Mouse (Mus musculus) adrenal gland (tissue): ENCODE measurements at regions not wholly inside any gene's neighbourhood (a gene's known extent, or its start where the extent isn't known, plus 50 kb on each side); places are given as distances from the start of the nearest gene placed in this dataset.

Experiments
- intact Hi-C: fragments of 180-260 bp; cut with DNase I; formaldehyde crosslinking; loops from one replicate; pipeline ENCODE4 v1.15.1; 2025

DNA sequence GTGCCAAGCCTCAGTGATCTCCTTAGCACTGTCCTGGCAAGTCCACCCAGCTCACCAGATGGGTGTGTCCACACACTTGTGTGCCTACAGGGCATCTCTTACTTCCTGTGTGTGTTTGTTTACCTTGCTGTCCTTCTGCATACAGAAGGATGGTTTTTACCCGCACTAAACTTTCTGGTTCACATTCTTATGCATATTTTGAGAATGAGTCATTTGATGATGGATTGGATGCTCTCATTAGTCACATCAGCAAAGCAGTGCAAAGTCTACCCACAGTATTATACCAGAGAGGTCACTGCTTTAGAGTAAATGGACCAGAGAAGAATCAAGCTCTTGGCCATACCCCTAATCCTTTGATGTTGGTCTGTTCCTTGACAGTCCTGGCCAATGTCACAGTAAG lies 308.5 kb upstream of the Adamts16 start:
- intact Hi-C loops, result no loop called here

DNA sequence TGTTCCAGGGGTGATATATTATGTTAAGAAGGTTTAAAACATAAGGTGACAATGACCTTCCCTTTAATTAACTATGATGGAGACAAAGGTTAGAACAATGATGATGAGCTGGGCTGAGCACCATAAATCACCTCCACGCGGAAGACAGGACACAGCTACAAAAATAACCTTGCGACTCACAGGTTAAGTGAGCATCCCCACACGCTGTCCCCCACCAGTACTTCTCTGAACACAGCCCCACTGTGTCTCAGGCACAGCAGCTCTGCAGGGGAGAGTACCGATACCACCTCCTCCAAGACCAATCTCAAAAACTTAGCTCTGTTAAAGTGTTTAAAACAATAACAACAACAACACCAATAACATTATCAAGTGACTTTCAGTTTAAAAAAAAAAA lies 307.7 kb upstream of the Adamts16 start:
- intact Hi-C loops, result no loop called here

- intact Hi-C loops, result no loop called here
Observed at GRCm38 (mm10) chr13:71148491-71149302, 307.1 kb upstream of the Adamts16 start.

- intact Hi-C loops, result no loop called here
Observed at GRCm38 (mm10) chr13:71146859-71147443, 305.3 kb upstream of the Adamts16 start.

- intact Hi-C loops, result no loop called here
Observed at GRCm38 (mm10) chr13:71138745-71139312, 297.2 kb upstream of the Adamts16 start.

DNA sequence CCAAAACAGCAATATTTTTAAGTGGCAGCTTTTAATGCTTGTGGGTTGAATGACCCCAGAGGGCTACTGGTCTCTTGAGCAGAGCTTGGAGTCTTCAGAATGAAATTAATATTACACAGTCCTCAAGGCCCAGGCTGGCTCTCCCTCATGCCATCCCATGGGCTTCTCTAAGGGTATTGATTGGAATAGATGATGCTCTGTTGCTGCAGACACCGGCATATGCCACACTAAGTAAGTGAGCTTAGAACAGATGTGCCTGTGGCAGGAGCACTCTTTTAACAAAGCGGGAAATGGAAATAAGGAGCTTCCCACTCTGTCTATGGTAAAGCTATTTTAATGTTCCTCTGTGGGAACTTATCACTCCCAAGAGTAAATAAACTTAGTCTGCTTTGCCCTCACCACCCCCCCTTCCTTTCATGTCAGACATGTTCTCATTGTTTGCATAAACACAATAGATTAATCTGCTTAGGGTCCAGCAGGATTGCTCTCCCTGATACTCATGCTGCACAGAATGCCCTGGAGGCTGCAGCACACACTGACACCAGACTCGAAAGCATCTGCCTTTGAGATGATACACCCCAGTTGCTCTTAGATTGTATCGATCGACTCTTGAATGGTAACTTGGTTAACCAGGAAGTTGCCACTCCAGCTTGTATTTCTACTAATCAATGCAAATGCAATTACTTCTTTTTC lies 294.5 kb upstream of the Adamts16 start:
- intact Hi-C loops, result no loop called here

DNA sequence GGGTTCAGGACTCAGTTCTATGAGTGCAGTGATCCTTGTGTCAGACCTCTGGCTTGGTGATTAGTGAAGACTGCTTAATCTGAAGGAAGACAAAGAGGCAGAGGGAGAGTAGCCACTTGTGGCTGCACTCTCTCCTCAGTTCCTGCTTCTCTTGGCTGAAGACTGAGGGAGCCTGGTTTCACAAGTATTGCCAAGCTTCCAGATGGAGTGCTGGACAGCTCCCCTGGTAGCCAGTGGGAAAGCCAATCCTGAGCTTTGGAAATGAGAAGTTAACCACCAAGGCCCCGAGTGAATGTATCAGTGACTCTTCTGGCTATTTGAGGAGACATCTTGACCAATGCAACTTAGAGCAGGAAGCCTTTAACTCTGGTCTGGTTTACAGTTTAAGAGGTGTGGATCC lies 279.9 kb upstream of the Adamts16 start:
- intact Hi-C loops, result no loop called here

- intact Hi-C loops, result loop anchor here (5.0 kb wide), 1 partner anchor 1924 kb away; no protein-coding TSS in a partner anchor
Observed at GRCm38 (mm10) chr13:71108175-71108574, 266.6 kb upstream of the Adamts16 start.

DNA sequence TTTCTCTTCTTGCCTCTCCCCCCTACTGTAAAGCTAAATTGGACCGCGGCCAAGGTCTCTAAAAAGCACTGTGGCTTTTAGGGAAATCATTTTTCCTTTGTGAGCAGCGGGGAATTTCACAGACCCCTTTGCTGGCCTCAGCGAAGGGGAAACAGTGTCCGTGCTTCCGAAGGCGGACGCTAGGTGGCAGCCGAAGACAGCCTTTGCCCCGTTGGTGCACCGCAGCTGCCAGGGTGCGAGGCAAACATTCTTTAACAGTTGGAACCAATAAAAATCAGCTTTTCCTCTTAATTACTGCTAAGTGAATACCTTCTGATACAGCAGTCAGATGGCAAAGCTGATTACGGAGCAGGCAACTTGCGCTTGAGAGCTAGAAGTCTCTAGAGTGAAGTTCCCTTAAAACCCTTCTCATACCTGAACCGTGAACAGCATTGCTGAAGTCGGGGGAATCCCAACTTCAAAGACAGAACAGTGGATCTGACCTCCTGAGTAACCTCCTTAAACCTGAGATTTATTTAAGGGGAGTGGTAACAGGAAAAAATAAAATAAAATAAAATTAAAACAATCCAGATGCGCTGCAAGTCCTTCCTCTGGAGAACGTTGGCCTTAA lies 263.7 kb upstream of the Adamts16 start:
- intact Hi-C loops, result loop anchor here (5.0 kb wide), 1 partner anchor 1927 kb away; no protein-coding TSS in a partner anchor

- intact Hi-C loops, result loop anchor here (5.0 kb wide), 1 partner anchor 1928 kb away; no protein-coding TSS in a partner anchor
Observed at GRCm38 (mm10) chr13:71104419-71105228, 263.0 kb upstream of the Adamts16 start.

DNA sequence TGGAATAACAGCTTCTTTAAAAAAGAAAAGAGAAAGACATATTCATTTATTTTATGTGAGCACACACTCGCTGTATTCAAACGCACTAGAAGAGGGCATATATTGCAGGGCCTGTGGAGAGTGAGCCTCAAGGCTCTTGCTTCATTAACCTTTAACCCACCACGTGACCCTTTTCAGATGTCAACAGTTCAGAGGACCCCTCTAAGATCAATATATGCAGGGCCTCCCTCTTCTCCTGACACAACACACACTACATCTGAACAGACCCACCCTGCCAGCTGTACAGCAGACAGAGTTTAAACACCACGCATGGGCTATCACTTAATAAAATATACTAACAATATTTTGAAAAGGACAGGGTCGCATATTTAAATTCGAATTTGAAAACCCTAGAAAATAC lies 242.7 kb upstream of the Adamts16 start:
- intact Hi-C loops, result no loop called here

DNA sequence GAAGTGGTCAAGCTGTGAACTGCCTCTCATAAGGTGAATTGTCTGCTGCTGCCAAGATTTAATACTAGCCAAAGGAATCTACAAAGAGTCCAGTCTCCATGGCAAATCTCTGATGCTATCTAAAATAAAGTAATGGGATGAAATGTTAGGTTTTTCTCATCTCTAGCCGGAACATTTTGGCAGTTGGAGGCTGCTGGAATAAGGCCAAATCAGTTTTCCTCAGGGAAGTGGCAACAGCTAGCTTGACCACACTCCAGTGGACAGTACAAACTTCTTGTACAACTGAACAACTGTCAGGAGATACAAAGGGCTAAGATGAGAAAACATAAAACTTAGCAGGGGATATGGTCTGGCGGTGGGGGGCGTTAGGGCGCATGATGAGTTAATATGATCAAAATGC lies 234.3 kb upstream of the Adamts16 start:
- intact Hi-C loops, result no loop called here

DNA sequence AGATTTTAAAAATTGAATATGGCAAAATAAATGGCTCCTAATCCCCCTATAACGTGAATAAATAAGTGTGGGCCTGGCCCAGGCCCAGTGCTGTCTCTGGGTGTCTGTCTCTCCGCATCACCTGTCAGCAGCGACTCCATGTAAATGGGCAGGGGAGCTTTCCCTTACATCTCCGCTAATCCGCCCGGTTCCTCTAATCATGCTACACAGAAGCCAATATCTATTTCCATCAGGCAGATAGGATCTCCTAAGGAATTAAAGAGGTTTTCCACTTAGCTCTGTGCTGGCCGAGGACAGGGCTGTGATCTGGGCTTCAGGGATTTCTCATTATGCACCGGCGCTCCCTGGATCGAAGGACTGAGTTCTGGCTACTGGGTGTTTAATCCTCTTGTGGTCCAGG lies 232.4 kb upstream of the Adamts16 start:
- intact Hi-C loops, result no loop called here

DNA sequence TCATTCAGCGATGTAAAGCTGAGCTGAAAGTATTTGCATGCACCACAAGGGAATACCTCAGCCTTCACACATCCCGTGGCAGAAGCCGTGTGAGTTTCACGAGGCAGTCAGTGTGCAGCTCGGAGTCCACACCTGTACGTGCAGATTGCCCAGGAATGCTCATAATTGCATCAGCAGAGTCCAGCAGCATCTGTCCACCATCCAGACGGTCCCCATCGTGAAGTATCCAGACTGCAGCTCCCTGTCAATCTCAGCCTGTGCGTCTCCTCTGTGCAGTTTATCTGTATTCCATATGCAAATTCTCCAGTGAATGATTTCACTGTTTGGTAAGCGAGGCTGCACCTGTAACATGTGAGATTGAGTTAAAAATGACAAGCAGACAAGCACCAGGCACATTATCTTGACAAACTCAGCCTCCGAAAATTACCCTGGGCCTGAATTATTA lies 227.2 kb upstream of the Adamts16 start:
- intact Hi-C loops, result no loop called here

DNA sequence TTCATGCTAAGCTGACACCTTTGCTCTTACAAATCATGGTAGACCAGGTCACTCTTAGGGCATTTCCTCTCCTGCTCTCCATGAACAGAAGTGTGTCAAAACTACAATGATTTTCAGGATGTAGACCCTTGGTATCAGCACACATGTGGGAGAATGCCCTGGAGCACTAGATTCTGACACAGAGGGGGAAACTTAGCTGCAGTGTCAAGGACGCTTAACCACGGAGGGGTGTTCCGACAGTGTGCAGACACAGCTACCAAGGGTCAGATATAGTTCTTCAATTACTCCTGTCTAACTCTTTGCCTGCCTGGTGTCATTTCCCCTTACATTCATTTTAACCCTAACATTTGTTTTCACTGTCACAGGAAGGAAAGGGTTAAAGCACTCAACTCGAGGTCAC lies 226.4 kb upstream of the Adamts16 start:
- intact Hi-C loops, result no loop called here

DNA sequence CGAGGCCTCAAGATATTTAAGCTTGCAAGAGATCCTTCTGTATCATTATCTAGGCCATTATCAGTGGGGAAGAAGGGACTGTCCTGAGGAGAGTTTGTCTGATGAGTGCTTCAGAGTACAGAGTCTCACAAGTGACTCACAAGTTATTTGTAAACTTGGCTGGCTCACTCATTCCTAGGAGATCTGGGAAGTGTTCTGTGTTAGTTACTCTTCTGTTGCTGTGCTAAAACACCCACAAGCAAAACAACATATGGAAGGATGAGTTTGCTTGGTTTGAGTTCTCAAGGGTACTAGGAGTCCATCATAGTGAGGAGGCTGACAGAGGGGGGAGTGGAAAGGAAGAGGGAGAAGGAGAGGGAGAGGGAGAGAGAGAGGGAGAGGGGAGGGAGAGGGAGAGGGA lies 224.0 kb upstream of the Adamts16 start:
- intact Hi-C loops, result no loop called here

GRCm38 (mm10) chr13:71064590-71065307 lies 223.1 kb upstream of the Adamts16 start:
- intact Hi-C loops, result no loop called here

DNA sequence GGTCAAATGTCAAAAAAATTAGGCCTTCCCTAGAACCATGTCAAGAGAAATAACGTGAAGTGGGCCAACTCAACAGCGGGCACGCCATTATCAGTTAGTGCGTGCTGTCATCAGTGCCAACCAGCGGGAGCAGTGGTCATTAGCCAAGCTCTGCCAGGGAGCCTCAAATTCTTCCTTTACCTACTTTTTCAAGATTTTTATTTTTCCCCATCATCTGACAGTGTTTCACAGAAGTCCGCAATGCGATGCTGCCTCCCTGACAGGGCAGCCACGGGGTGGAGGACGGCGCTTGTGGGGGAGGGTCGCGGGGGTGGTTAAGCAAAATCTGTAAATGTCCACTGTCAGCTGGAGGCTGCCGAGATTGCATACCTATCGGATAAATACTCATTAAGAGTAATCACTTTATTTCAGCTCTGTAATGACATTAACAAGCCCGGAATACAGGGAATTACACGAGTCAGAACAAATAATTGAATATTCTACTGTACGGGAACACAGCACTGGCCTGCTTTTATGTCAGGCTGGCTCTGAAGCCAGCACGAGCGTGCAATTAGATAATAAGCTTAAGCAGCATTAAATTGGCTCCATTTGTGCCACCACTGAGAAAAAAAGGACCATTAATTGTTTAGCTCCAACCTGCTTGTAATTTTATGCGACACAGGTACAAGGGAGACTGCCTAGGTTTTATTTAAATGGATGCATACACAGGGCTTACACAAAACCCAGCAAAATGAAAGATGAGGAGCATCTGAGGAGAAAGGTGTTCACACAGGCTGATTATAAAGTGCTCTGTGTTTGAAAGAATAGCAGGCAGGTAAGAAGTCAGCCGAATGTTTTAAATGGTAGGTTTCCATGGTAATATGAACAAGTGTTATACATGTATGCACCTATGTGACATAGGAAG lies 212.0 kb upstream of the Adamts16 start:
- intact Hi-C loops, result no loop called here

DNA sequence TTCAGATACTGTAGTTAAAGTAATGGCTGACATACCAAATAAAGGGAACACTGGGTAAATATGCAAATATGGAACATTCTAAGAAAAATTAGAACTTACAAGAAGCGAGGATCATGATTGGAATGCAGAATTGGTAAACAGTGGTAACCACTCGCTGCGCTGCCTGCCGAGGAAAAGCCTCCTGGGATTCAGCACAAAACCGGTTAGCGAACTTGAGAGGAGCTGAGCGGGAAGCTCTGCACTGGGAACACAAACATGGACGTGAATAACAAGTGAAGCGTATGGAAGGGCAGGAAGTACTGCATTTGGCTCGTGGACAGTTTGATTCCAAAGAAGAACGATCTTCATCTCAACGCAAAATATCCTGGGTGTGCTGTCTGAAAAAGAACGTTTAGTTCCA lies 209.0 kb upstream of the Adamts16 start:
- intact Hi-C loops, result no loop called here
